Mouse (Mus musculus) lung, postnatal 36 days (tissue): ENCODE results near the gene Syn3.

ENCODE experiments used
- DNase-seq: peaks from one replicate; pipeline ENCODE4 v3.0.0; 2022; ENCODE audit warnings: mixed read lengths

Syn3 gene

GRCm38 (mm10) chr10:86416806-86417205 is 81.9 kb downstream of the Syn3 start:
- DNase-seq, result peak; percentile 55

GRCm38 (mm10) chr10:86410868-86411267 is 87.8 kb downstream of the Syn3 start:
- peak; percentile 37 for DNase-seq

DNA sequence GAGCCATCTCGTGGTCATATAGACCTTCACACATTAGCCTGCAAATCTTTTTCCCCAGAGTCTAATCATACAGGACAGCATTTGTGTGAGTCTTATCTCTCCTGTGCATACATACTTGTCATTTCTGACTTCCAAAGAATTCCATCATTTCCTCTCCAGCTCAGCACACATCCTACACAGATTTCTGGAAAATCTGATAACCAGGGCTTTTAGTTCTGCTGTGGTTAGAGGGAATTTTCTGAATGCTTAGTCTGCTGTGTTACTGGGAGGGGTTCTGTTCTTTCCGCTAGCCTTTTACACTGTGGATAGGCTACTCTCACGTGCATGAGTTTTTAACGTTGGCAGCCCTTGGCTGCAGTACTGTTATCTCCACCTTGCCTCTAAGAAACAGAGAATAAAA is 91.7 kb downstream of the Syn3 start:
- DNase-seq, result no peak

GRCm38 (mm10) chr10:86398347-86398720 is 100.4 kb downstream of the Syn3 start:
- DNase-seq, result no peak

DNA sequence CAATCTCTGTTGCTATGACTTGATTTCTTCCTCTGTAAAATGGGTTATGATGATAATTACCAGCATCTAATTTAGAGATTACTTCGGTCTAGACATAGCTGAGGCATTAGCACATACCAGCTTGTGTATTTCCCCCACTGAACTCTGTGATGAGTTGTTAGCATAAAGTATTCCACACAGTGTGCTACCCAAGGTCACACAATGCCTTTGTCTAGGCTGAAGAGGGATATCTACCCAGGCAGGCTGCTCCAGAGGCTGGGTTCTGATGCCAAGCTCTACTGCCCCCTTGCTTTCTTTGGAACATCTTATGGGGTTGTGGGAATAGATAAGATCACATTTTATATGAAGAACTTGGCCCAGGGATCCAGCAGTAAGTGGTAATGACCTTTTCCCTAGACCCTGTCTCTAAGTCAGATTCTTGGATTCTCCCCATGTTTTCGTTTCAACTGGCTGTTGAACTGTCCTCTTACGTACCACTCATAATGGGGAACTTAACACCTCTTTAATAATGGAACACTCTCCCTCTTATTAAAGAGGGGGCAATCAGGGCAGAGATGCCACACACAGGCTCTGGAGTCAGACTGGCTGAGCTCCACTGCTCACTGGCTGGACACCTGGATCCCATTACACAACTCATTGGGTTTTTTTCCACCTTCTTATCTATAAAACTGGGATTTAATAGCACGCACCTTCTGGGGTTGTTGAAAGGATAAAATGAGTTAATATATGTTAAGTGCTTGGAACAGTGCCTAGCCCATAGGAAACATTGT is 100.9 kb downstream of the Syn3 start:
- DNase-seq, result no peak

DNA sequence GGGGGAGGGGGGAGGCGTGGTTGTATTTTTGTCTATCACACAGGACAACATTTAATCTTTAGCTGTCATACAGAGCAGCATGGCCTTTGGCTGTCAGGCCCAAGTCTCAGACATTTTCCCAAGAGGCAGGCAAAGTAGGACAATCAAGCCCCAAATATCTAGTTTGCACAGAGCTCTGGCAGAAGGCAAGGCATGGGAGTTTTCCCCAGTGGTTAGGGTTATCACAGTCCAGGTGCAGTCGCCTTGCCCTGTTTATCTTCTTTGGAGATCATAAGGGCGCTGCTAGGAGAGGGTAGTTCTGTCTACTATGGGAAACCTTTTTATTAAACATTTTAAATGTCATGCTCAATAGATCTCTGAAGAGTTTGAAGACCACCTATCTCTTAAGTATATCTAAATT is 106.3 kb downstream of the Syn3 start:
- no peak for DNase-seq

GRCm38 (mm10) chr10:86389913-86390312 is 108.8 kb downstream of the Syn3 start:
- DNase-seq, result peak; percentile 49

DNA sequence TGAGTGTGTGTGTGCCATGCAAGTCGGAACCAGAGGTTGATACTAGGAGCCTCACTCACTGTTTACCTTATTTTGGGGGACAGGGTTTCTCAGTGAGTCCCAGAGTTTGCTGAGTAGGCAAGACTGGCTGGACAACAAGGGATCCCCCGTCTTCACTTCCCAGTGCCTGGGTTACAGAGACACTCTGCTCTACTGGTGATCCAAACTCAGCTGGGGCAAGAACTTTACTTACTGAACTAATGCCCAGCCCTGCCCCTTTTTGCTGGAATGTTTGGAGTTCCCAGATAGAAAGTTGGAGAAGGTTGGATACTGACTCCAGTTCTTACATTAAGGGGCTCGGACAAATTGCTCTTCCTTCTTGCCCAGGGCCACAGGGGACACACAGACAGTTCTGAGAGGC is 109.3 kb downstream of the Syn3 start:
- no peak for DNase-seq

DNA sequence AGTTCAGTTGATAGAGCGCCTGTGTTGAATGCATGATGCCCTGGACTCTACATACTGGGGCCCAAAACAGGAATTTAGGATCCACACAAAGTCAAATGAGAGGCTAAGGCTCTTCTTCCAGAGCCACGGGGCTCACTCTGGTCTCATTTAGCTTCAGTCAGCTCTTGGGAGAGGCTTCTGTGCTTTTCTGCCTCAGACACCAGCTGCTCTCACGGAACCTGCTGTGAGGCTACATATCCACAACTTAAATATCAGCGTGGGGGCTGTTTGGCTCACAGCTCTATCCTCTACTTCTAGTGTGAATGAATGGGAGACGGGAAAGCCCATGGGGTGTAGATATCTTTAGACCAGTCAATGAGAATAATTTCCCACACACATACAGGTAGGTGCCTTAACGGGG is 109.9 kb downstream of the Syn3 start:
- DNase-seq, result no peak

DNA sequence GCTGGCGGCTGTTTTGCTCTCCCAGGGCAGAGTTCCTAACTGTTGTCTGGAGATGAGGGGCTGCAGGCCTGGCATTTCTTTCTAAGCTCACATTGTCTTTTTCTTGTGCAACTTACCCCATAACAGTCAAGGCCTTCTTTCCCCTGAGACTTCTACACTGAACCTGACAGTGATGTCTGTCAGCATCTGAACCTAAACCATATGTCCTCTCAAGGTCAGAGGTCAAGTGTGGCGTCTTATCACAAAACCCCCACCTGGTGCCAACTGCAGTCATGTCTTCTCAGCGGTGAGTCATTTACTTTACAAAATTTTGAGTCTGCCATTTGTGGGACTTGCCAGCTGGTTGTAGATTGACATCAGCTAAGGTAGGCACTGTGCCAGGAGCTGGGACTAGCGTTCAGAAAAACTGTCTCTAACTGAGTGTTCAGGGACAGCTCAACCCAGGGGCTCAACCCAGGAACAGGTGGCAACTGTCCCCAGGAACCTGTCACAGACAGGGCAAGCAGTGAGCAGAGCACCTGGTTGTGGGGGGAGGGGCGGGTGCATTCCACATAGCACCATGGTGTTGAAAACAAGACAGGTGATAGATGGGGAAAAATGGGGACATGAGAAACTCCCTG is 110.8 kb downstream of the Syn3 start:
- DNase-seq, result no peak

- no peak for DNase-seq
These were observed 112.5 kb downstream of the Syn3 start for GRCm38 (mm10) chr10:86386232-86386631.

DNA sequence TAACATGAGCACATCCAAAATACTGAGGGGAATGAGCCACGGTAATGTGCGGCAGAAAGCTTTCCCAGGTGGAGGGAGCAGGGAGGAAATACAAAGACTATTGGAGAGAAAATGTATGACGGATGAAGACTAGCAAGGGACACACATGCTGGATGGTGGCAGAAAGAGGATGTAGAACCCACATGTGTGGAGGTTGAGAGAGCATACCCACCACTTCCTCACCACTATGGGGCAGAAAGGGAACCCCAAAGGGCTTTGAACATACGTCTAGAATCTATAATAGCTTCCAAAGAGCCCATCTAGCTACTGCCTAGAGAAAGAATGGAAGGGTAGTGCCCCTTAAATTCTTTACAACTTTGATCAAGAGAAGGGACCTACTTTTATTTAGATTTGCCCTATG is 113.0 kb downstream of the Syn3 start:
- no peak for DNase-seq

GRCm38 (mm10) chr10:86384655-86385054 is 114.0 kb downstream of the Syn3 start:
- DNase-seq, result no peak

DNA sequence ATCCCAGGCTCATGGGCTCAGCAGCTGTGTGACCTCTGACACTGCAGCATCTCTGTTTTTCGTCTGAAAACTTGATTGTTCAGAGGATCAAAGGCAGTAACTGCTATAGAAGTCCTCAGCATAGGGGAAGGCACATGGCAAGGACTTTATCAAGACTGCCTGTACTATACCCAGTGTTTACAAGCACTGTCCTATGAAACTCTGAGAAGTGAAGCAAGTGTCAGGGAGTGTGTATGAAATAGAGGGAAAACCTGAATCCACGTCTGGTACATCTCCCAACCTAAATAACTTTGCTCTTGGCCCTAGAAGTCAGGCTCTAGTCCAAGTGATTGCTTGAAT is 116.8 kb downstream of the Syn3 start:
- DNase-seq, result no peak

DNA sequence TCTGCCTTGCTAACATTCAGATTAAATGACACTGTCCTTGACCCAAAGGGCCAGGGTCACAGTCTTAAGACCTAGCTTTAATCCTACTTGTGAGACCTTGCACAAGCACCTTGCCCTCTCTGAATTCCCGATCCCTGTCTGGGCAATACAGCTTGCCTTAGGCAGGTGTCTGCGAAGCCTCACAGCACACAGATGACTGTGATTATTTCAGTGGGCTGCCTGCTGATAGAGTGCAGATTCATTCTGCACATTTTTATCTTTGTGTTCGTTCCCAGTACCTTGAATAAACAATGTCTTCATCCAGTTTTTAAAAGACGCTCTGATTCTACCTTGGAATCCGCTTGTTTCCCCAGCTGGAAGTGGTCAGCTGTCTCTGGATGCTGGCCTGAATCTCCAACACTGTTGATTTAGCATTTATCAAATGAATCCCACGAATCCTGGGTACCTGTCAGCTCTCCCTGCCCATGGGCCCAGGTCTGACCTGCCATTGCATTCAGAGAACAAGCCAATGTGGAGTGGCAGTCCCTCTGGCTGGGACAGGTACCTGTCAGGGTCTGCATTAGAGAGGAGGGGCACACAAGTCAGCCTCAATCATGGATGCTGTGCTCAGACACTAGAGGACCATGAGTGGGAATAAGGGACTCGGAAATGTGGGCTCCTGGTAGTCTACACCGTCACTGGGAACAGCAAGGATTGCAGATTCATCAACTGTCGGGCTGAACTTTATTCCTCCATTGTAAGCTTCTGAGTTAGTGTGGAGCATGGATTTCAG is 117.4 kb downstream of the Syn3 start:
- DNase-seq, result no peak

- no peak for DNase-seq
These were observed 118.1 kb downstream of the Syn3 start for GRCm38 (mm10) chr10:86380626-86381025.

GRCm38 (mm10) chr10:86378803-86379202 is 119.9 kb downstream of the Syn3 start:
- DNase-seq, result peak; percentile 69

DNA sequence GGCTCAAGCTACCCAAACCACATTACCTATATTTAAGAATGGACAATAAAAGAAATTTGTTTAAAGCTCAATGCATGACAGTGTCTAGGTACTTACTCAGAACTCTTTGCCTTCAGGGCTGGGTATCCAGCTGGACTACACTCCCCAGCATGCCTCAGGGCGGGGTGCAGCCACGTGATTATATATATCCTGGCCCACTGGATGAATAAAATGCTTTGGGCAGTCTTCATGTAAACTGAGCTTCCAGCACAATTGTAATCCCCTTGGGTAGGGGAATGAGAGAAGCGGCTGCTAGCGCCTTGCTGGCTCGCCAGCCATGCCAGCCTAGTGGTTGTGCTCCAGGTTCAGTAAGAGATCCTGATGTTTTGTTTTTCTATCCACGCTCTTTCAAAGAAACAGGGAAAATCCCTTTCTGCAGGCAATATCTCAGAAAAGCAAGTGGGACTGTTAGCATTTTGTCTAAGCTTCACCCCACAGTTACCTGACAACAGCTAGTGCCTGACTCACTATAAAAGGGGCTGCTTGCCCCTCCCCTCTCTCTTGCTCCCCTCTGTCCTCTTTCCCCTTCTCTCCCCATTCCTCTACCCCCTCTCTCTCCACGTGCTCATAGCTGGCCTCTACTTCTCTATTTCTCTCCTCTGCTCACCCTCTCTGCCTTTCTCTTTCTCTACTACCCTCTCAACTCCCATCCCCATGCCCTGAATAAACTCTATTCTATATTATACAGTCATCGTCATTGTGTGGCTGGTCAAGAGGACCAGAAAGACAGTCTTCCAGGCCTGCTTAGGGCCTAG is 122.1 kb downstream of the Syn3 start:
- peak; percentile 28 for DNase-seq

GRCm38 (mm10) chr10:86375903-86376302 is 122.8 kb downstream of the Syn3 start:
- DNase-seq, result peak; percentile 53

GRCm38 (mm10) chr10:86374061-86374460 is 124.6 kb downstream of the Syn3 start:
- DNase-seq, result no peak

DNA sequence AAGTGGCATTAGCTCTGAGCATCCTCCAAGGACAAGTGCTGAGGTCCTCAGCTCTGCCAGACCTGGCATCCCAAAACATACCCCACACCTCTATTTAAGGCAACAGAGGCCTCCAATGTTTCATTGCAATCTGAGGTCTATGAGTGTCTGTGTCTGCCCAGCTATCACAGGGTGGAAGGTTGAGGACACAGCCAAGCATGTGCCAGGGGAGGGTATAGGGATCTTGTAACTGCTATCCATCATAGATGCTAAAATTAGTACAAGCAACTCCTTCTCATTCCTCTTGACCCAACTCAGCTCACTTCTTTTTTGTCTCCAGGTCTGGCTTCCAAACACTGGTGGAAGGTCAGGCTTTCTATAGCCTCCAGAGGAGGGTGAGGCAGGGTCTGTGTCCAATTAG is 127.1 kb downstream of the Syn3 start:
- DNase-seq, result no peak

GRCm38 (mm10) chr10:86369346-86369745 is 129.3 kb downstream of the Syn3 start:
- DNase-seq, result no peak

DNA sequence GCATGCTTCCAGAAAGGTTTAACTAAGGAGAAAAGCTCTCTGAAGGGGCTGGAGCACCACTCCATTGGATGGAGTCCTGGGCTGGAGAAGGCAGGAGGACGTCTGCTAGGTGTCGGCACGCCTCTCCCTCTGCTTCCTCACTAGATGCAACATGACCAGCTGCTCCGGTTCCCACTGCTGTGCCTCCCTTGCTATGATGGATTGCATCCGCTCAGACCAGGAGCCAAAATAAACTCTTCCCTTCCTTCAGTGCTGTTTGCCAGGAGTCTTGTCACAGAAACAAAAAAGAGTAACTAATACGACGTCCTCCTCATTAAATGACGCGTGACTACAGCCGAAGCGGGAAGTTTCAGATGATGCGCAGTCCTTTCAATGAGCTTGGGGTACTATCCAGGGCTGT is 129.9 kb downstream of the Syn3 start:
- peak; percentile 80 for DNase-seq
